Mouse (Mus musculus) adrenal gland, adult (tissue): Measurements from ENCODE around the gene Prep.

Source experiments
- DNase-seq, 2 experiments: peaks; one replicate each; pipeline ENCODE4 v3.0.0; 2022 to 2023; ENCODE audit warnings: low spot score in 1 of 2; ENCODE audit not compliant: inconsistent age in 2 of 2

Prep gene

GRCm38 (mm10) chr10:45180677-45181326 is 113.8 kb downstream of the Prep start:
- no peak for DNase-seq

GRCm38 (mm10) chr10:45181344-45181743 is 114.3 kb downstream of the Prep start:
- peak in 1 of 2 experiments; percentile 16 for DNase-seq

- DNase-seq = no peak
Measured at GRCm38 (mm10) chr10:45185457-45185856, 118.5 kb downstream of the Prep start.

- no peak for DNase-seq
Measured at GRCm38 (mm10) chr10:45193330-45194310, 126.6 kb downstream of the Prep start.

- DNase-seq = no peak
Measured at GRCm38 (mm10) chr10:45194531-45194930, 127.5 kb downstream of the Prep start.

- no peak for DNase-seq
Measured at GRCm38 (mm10) chr10:45204582-45204981, 137.6 kb downstream of the Prep start.

GRCm38 (mm10) chr10:45210201-45210600 is 143.2 kb downstream of the Prep start:
- no peak for DNase-seq

- peak in 1 of 2 experiments; percentile 32 for DNase-seq
Measured at GRCm38 (mm10) chr10:45216676-45217075, 149.7 kb downstream of the Prep start.
